Mouse (Mus musculus) testis, postnatal 14 days (tissue): ENCODE data around the gene Fat3.

Experiments used
- DNase-seq: peaks from one replicate; pipeline ENCODE4 v3.0.0; 2021; ENCODE audit warnings: low spot score

Fat3 gene

DNA sequence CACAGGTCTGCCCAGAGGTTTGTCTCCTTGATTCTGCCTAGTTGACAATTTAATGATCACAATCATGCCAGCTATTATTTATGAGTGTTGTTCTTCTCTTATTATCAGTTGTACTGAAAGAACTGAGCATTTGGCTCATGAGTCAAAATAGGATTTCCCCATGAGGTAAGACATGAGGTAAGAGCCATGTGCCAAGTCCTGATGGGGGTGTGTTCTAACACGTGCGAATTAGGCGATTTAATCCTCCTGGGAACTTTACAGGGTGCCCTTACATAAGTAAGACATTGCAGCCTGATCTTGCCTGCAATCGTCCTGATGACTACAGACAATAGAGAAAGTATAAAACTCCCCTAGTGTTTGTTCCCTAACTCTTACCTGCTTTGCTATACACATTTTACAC lies 631.6 kb downstream of the Fat3 start:
- DNase-seq: no peak

DNA sequence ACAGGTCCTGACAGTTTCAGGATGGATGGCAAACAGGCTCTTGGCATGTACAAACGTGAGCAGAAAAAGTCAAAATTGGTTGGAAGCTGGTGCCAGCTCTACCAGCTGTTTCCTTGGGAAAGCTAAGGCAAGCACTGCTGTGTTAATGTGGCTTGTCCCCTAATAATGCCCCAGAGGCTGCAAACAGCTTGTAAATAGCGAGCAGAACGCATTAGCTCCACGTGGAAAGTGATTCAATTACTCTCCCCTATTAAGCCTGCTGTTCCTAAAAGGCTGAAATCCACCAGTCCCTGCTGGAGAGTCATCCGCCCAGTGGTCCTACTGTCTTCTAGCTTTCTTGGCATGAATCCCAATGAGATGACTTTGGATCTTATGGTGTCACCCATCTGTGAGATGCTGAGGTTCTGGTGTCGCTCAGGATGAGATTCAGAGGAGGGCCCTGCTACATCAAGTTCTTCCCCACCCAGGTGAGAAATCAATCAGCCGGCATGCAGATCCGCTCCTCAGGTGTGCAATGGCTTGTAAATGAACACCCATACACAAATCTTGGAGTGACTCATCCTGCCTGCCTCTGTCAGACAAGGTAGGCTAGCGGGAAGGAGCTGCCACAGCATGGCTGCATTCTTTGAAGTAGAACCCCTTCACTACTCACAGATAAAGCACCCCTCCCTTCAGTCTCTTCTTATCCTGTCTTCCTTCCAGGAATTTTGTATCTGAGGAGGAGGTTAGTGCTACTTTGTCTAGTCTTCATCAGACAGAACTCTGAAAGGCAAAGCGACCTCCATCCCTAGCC lies 634.6 kb downstream of the Fat3 start:
- no peak for DNase-seq

DNA sequence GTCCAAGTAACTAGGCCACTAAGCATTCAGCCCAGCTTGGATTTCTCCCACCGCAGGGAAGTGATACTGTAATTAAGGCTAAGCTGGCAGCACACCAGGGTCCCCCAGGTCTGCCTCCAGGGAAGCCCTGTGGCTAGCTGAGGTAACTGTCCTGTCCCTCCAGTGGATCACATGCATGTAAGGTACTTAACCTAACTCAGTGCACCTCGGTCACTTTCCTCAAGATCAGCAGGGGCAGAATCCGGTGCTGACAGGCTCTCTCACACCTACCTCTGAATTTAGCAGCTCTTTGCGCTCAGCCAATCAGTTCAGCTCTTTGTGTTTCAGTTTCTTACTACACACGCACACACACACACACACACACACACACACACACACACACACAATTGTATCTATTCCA lies 639.7 kb downstream of the Fat3 start:
- DNase-seq: no peak
